Mouse (Mus musculus): ENCODE results near the gene Cavin3. TPM values are rescaled to one million over a fixed set of nuclear protein-coding genes. Genes with fewer than 3 reads are reported as not detected.
"Not testable (repeated sequence)": the region's sequence is repeated elsewhere in the genome, so short reads cannot be mapped to it uniquely, and the experiment has no call there.

Cavin3 gene
- polyA plus RNA-seq, 1 experiment, result 32.1 TPM

DNA sequence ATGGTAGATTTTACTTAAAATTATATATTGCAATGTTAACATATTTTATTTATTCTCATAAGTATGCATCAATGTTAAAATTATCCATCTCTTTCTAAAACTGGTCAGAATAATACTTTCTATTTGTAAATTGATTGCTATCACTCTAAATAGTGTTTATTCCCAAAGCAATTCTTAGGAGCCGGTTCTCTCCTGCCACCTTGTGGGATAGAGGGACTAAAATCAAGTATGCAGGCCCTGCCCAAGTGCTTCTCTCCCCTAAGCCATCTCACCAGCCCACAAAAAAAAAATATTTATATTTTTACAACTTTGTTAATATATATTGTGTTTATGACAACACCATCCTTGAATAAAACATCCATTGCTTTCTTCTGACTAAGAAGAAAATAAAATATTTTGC is 9.5 kb downstream of the Cavin3 start:
- Histone ChIP-seq H3K4me1 (ENCODE audit: control insufficient read depth, insufficient read depth, insufficient read length, low read length) (peaks cover 10% of the 10 kb centered on the region), H3K27ac (replicated peaks; ENCODE audit: low read depth, low read length) (no peak overlapping the region), H3K4me3 (ENCODE audit: insufficient read depth, low read depth, low read length) (no peak overlapping the region)

GRCm38 (mm10) chr7:105465505-105465904 is 16.6 kb downstream of the Cavin3 start:
- not testable (repeated sequence) for H3K4me3 ChIP-seq (ENCODE audit: insufficient read depth, low read depth, low read length); H3K27ac ChIP-seq (replicated peaks; ENCODE audit: low read depth, low read length); H3K4me1 ChIP-seq (ENCODE audit: control insufficient read depth, insufficient read depth, insufficient read length, low read length)

DNA sequence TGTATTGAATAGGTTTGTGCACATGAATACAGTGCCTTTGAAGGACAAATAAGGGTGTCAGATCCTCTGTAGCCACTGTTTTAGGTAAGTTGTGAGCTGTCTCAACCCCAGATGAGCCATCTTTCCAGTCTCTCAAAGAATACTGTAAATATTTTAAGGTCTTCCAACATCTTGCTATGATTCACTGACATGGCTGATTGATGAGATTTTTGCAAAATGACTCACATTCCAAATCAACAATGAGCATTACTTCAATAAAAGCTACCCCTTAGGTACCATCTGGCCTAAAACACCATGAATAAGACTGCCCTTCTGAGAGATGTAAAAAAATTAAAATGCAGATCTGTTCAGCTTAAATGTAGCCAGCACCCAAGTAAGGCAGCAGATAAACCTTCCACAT is 23.6 kb downstream of the Cavin3 start:
- H3K4me3 ChIP-seq (ENCODE audit: insufficient read depth, low read depth, low read length), result no peak overlapping the region
- H3K4me1 ChIP-seq (ENCODE audit: control insufficient read depth, insufficient read depth, insufficient read length, low read length), result no peaks in the 10 kb centered on the region
- H3K27ac ChIP-seq (replicated peaks; ENCODE audit: low read depth, low read length), result no peak overlapping the region

DNA sequence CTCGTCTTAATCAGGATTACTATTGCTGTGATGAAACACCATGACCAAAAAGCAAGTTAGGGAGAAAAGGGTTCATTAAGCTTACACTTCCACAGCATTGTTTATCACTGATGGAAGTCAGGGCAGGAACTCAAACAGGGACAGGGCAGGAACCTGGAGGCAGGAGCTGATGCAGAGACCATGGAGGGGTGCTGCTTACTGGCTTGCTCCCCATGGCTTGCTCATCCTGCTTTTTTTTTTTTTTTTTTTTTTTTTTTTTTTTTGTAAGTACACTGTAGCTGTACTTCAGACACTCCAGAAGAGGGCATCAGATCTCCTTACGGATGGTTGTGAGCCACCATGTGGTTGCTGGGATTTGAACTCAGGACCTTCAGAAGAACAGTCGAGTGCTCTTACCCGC is 28.8 kb downstream of the Cavin3 start:
- H3K27ac ChIP-seq (replicated peaks; ENCODE audit: low read depth, low read length); H3K4me1 ChIP-seq (ENCODE audit: control insufficient read depth, insufficient read depth, insufficient read length, low read length); H3K4me3 ChIP-seq (ENCODE audit: insufficient read depth, low read depth, low read length): not testable (repeated sequence)

GRCm38 (mm10) chr7:105445076-105445475 is 37.0 kb downstream of the Cavin3 start:
- Histone ChIP-seq H3K4me3 (ENCODE audit: insufficient read depth, low read depth, low read length) (no peak overlapping the region), H3K4me1 (ENCODE audit: control insufficient read depth, insufficient read depth, insufficient read length, low read length) (no peaks in the 10 kb centered on the region), H3K27ac (replicated peaks; ENCODE audit: low read depth, low read length) (no peak overlapping the region)

GRCm38 (mm10) chr7:105441426-105441825 is 40.7 kb downstream of the Cavin3 start:
- no peaks in the 10 kb centered on the region for H3K4me1 ChIP-seq (ENCODE audit: control insufficient read depth, insufficient read depth, insufficient read length, low read length)
- no peak overlapping the region for H3K4me3 ChIP-seq (ENCODE audit: insufficient read depth, low read depth, low read length)
- no peak overlapping the region for H3K27ac ChIP-seq (replicated peaks; ENCODE audit: low read depth, low read length)

GRCm38 (mm10) chr7:105437979-105438772 is 43.9 kb downstream of the Cavin3 start:
- H3K4me1 ChIP-seq (ENCODE audit: control insufficient read depth, insufficient read depth, insufficient read length, low read length), result no peaks in the 10 kb centered on the region
- H3K4me3 ChIP-seq (ENCODE audit: insufficient read depth, low read depth, low read length), result no peak overlapping the region
- no peak overlapping the region for H3K27ac ChIP-seq (replicated peaks; ENCODE audit: low read depth, low read length)

DNA sequence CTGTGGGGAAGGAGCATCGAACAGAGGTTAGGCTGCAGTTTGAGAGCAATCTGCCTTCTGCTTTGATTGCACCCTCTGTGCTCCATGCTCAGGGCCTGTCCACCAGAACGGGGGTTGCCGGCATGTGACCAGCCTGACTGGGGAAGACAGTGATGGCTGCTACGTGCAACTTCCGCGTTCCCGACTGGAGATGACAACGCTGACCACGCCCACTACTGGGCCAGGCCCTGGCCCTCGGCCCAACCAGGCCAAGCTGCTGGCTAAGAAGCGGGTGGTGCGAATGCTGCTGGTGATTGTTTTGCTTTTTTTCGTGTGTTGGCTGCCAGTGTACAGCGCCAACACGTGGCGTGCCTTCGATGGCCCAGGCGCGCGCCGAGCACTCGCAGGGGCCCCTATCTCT is 47.3 kb downstream of the Cavin3 start:
- no peak overlapping the region for H3K4me3 ChIP-seq (ENCODE audit: insufficient read depth, low read depth, low read length)
- H3K27ac ChIP-seq (replicated peaks; ENCODE audit: low read depth, low read length), result no peak overlapping the region
- H3K4me1 ChIP-seq (ENCODE audit: control insufficient read depth, insufficient read depth, insufficient read length, low read length), result no peaks in the 10 kb centered on the region

GRCm38 (mm10) chr7:105433859-105434258 is 48.2 kb downstream of the Cavin3 start:
- Histone ChIP-seq H3K4me3 (ENCODE audit: insufficient read depth, low read depth, low read length) (no peak overlapping the region), H3K27ac (replicated peaks; ENCODE audit: low read depth, low read length) (no peak overlapping the region), H3K4me1 (ENCODE audit: control insufficient read depth, insufficient read depth, insufficient read length, low read length) (no peaks in the 10 kb centered on the region)

DNA sequence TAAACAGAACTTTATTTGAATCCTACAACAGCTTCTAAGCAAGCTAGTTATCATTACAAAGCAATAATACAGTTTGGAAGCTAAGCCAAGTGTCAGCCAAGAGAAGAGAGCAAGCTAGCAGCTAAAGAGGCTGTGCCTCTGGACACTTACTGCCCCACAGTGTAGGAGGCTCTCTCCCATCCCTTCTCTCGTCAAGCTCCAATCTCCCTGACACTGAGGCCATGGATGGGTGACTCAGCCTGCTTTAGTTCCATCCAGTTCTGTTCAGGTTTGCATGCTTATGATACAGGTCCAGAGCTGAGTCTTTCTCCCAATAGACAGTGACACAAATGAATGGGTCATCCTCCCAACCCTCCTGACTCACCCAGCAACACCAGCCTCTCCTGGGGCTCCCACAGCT is 50.0 kb downstream of the Cavin3 start:
- Histone ChIP-seq H3K4me3 (ENCODE audit: insufficient read depth, low read depth, low read length) (no peak overlapping the region), H3K27ac (replicated peaks; ENCODE audit: low read depth, low read length) (no peak overlapping the region), H3K4me1 (ENCODE audit: control insufficient read depth, insufficient read depth, insufficient read length, low read length) (no peaks in the 10 kb centered on the region)

Other genes with a start within 250 kb of the Cavin3 start
- not detected in 2 replicates for gene Olfr688, start 194.2 kb downstream of the Cavin3 start, polyA plus RNA-seq (2012; ENCODE audit: insufficient read depth, insufficient read length, missing spikeins)
- not detected in 2 replicates for gene Olfr689, start 171.1 kb downstream of the Cavin3 start, polyA plus RNA-seq (2012; ENCODE audit: insufficient read depth, insufficient read length, missing spikeins)
- gene Olfr690, start 148.2 kb downstream of the Cavin3 start, polyA plus RNA-seq (2012; ENCODE audit: insufficient read depth, insufficient read length, missing spikeins), result not detected in 2 replicates
- gene Olfr691, start 140.0 kb downstream of the Cavin3 start, polyA plus RNA-seq (2012; ENCODE audit: insufficient read depth, insufficient read length, missing spikeins), result not detected in 2 replicates
- gene Olfr692, start 114.1 kb downstream of the Cavin3 start, polyA plus RNA-seq (2012; ENCODE audit: insufficient read depth, insufficient read length, missing spikeins), result not detected in 2 replicates
- gene Gm5901, start 107.3 kb downstream of the Cavin3 start, polyA plus RNA-seq (2012; ENCODE audit: insufficient read depth, insufficient read length, missing spikeins), result not detected in 2 replicates
- 13.1 and 14.5 TPM in 2 replicates for gene Fam160a2, start 82.2 kb downstream of the Cavin3 start, polyA plus RNA-seq (2012; ENCODE audit: insufficient read depth, insufficient read length, missing spikeins)
- not detected in 2 replicates for gene Cnga4, start 77.7 kb downstream of the Cavin3 start, polyA plus RNA-seq (2012; ENCODE audit: insufficient read depth, insufficient read length, missing spikeins)
- gene Cckbr, start 56.6 kb downstream of the Cavin3 start, polyA plus RNA-seq (2012; ENCODE audit: insufficient read depth, insufficient read length, missing spikeins), result not detected in 2 replicates
- 66.9 and 75.0 TPM in 2 replicates for gene Smpd1, start 72.1 kb upstream of the Cavin3 start, polyA plus RNA-seq (2012; ENCODE audit: insufficient read depth, insufficient read length, missing spikeins)
- gene Apbb1, start 99.4 kb upstream of the Cavin3 start, polyA plus RNA-seq (2012; ENCODE audit: insufficient read depth, insufficient read length, missing spikeins), result 4.7 and 5.9 TPM in 2 replicates
- 2.8 TPM in 1 of 2 replicates, not detected in the other for gene Hpx, start 117.8 kb upstream of the Cavin3 start, polyA plus RNA-seq (2012; ENCODE audit: insufficient read depth, insufficient read length, missing spikeins)
- gene Trim3, start 151.3 kb upstream of the Cavin3 start, polyA plus RNA-seq (2012; ENCODE audit: insufficient read depth, insufficient read length, missing spikeins), result 11.1 and 15.2 TPM in 2 replicates
- gene Timm10b, start 157.8 kb upstream of the Cavin3 start, polyA plus RNA-seq (2012; ENCODE audit: insufficient read depth, insufficient read length, missing spikeins), result 161 and 175 TPM in 2 replicates
- gene Arfip2, start 158.1 kb upstream of the Cavin3 start, polyA plus RNA-seq (2012; ENCODE audit: insufficient read depth, insufficient read length, missing spikeins), result 25.8 and 26.9 TPM in 2 replicates
- 3.1 and 6.7 TPM in 2 replicates for gene Gm45799, start 158.3 kb upstream of the Cavin3 start, polyA plus RNA-seq (2012; ENCODE audit: insufficient read depth, insufficient read length, missing spikeins)
- 1.6 and 1.9 TPM in 2 replicates for gene Dnhd1, start 168.5 kb upstream of the Cavin3 start, polyA plus RNA-seq (2012; ENCODE audit: insufficient read depth, insufficient read length, missing spikeins)